Mouse (Mus musculus) cerebellum, adult 8-10 months (tissue): ENCODE data around the gene Phf3.

Source experiments
- DNase-seq: peaks from one replicate; pipeline ENCODE4 v3.0.0; 2022

Phf3 gene

DNA sequence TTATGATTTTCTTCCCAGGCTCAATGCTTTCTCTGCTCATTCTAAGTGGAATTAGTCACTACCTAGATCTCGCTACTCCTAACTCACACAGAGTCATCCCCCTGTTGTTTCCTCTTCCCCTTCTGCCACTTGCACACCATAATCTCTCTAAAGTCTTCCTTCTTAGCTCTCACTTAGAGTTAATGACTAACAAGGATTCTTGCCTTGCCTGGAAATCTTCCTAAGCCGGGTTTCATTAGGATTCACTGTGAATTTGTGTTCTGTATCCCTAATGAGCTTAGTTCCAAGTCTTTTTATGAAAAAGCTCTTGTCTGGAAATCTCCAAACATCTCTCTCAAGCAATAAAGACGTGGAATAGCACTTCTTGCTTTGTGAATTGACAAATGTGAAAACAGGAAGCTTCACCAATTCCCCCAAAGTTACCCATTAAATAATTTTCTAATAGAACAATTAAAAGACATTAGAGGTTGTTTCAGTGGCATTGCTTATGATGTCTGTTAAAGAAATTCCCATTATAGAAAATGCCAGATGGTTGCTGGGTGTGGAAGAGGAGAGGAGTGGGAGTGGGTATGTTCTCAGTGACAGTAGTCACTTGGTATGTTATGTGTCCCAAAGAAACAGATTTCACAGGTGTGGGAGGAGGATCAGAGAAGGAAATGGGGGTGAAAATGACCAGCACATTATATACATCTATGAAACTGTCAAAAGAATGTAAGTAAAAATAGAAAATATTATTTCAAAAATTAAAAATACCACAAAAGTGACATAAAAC is 118.1 kb downstream of the Phf3 start:
- DNase-seq: no peak
